Mouse (Mus musculus): ENCODE measurements at regions not wholly inside any gene's neighbourhood (a gene's known extent, or its start where the extent isn't known, plus 50 kb on each side); places are given as distances from the start of the nearest gene placed in this dataset.

DNA sequence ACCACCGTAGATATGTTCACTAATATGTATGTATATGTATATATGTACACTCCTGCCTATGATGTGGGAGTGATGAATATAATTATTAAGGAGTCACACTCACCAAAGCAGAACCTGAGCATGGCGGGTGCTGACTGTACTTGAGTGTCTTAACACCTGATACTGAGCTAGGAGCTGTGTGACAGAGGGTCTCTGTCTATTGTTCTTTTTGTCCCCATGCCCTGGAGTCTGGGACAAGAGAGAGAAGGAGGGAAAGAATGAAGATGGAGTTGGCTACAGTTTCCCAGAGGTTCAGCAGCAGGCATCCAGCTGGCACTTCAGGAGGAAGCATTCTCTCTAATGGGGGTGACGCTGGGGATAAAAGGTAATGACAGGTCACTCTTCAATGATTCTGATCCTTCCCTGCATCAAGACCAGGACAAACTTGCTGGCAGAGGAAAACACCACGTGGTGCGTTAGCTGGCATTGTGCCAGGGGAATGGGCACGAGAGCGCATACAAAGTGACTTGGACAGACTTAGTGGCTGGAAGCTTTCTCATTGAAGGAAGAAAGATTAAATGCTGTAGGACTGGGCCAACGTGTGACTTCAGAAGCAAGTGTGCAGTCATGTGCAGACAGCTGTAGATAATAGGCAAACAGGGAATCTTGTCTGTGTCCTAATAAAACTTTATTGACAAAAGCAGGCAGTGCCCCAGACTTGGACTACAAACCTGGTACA is 141.8 kb upstream of the Mycn start:
- Histone ChIP-seq H3K4me1 (ENCODE audit: control insufficient read depth, insufficient read depth, low read length) (no peaks in the 10 kb centered on the region), H3K27ac (ENCODE audit: low read length) (no peak overlapping the region), H3K9ac (replicated peaks; ENCODE audit: low read depth, low read length) (no peak overlapping the region), H3K4me2 (replicated peaks; ENCODE audit: low read depth, low read length) (no peak overlapping the region), H3K9me3 (ENCODE audit: control insufficient read depth, low read depth, low read length) (no peaks in the 10 kb centered on the region), H3K36me3 (ENCODE audit: control insufficient read depth, insufficient read depth, low read length) (no peaks in the 10 kb centered on the region), H3K27me3 (ENCODE audit: control insufficient read depth, insufficient read depth, low read length) (no peaks in the 10 kb centered on the region), H3K4me3 (ENCODE audit: low read depth, low read length) (no peak overlapping the region)
- ATAC-seq (ENCODE audit: insufficient number of reproducible peaks, insufficient read depth, low FRiP score, low read depth): no peak
- 66% methylated on average over 8 of the region's 8 CpGs for WGBS

DNA sequence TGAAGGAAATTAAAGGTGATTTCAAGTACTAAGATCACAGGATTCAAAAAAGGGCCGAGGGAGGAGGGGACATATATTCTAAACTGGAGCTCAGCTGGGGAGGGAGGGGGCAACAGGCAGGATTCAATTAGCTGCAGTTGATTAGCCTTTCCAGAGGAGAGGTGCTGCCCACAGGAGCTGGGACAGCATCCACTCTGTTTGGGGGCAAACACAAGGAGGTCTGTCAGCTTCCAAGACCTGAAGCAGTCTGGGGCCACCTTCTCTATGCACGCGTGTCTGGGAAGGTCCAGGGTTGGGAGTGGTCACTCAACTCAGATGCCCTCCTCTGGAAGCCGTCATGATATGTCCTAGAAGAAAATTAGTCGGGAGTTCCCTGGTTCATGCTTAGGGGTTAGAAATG is 139.1 kb upstream of the Mycn start:
- no peak for ATAC-seq (ENCODE audit: insufficient number of reproducible peaks, insufficient read depth, low FRiP score, low read depth)
- no peak overlapping the region for H3K4me3 ChIP-seq (ENCODE audit: low read depth, low read length)
- no peaks in the 10 kb centered on the region for H3K27me3 ChIP-seq (ENCODE audit: control insufficient read depth, insufficient read depth, low read length)
- no peak overlapping the region for H3K4me2 ChIP-seq (replicated peaks; ENCODE audit: low read depth, low read length)
- WGBS: 69% methylated on average over 5 of the region's 5 CpGs
- no peaks in the 10 kb centered on the region for H3K4me1 ChIP-seq (ENCODE audit: control insufficient read depth, insufficient read depth, low read length)
- H3K9ac ChIP-seq (replicated peaks; ENCODE audit: low read depth, low read length): no peak overlapping the region
- no peaks in the 10 kb centered on the region for H3K9me3 ChIP-seq (ENCODE audit: control insufficient read depth, low read depth, low read length)
- H3K27ac ChIP-seq (ENCODE audit: low read length): no peak overlapping the region
- H3K36me3 ChIP-seq (ENCODE audit: control insufficient read depth, insufficient read depth, low read length): no peaks in the 10 kb centered on the region

DNA sequence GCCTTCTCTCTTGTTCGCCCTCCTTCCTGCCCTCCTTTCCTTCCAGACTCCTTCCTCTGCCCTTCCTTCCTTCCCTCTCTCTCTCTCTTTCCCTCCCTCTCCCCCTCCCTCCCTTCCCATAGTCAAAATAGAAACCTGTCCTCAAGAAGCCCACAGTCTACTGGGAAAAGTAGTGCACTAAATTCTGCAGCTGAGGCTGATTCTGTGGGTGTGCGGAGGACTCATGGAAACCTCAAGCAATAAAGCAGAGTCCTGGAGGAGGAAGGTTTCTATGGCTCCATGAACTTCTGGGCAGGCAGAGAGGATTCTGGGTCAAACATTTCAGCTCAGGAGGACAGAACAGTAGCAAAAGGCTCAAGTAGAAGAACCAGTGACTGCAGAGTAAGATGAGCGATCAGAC is 138.1 kb upstream of the Mycn start:
- no peak overlapping the region for H3K4me3 ChIP-seq (ENCODE audit: low read depth, low read length)
- no peak for ATAC-seq (ENCODE audit: insufficient number of reproducible peaks, insufficient read depth, low FRiP score, low read depth)
- no peaks in the 10 kb centered on the region for H3K9me3 ChIP-seq (ENCODE audit: control insufficient read depth, low read depth, low read length)
- no peaks in the 10 kb centered on the region for H3K36me3 ChIP-seq (ENCODE audit: control insufficient read depth, insufficient read depth, low read length)
- H3K27me3 ChIP-seq (ENCODE audit: control insufficient read depth, insufficient read depth, low read length): no peaks in the 10 kb centered on the region
- no peaks in the 10 kb centered on the region for H3K4me1 ChIP-seq (ENCODE audit: control insufficient read depth, insufficient read depth, low read length)
- no peak overlapping the region for H3K27ac ChIP-seq (ENCODE audit: low read length)
- no peak overlapping the region for H3K9ac ChIP-seq (replicated peaks; ENCODE audit: low read depth, low read length)
- 98% methylated on average over 3 of the region's 3 CpGs for WGBS
- H3K4me2 ChIP-seq (replicated peaks; ENCODE audit: low read depth, low read length): no peak overlapping the region

DNA sequence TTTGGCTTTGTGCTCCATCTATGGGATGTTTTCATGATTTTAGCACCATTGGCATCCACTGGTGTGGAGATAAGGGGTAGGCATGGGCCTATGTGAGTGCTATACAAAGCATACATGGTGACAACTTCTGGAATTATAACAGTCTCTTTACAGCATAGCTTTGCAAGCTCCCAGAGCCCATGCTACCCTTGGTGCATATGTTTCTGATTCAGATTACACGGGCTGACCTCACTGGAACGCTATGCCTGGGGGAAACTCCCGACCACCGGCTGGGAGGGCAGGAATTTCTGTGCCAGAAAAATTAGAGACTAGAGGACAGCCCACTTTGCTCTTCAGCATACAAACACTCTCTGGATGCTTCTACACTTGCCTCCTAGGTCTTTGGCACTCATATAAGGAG is 136.0 kb upstream of the Mycn start:
- no peak for ATAC-seq (ENCODE audit: insufficient number of reproducible peaks, insufficient read depth, low FRiP score, low read depth)
- H3K4me2 ChIP-seq (replicated peaks; ENCODE audit: low read depth, low read length): no peak overlapping the region

DNA sequence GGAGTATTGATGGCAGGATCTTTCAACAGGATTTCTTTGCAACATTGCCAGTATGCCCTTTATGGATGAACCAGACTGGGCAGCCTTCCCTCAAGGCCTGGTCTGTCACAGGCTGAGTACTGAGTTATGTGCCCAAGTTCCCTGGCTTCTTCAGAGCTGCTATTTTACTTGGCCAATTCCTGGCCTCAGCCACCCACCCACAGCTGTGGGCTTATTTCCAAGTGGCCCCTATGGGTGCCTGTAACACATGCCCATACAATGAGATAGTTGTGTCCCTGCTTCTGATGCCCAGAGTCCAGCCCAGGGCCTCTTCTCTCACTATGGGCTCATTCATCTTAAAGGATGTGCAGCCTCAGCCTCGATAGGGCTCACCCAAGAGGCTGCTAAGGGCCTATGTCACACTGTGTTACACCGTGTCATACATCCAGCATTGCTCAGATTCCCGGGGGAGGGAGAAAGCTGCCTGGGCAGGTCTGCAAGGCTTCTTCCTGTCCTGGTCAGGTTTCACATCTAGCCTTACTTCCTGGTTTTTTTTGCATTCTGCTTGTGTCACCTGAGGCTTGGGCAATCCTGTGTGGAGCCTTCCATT is 135.1 kb upstream of the Mycn start:
- Histone ChIP-seq H3K36me3 (ENCODE audit: control insufficient read depth, insufficient read depth, low read length) (no peaks in the 10 kb centered on the region), H3K9ac (replicated peaks; ENCODE audit: low read depth, low read length) (no peak overlapping the region), H3K9me3 (ENCODE audit: control insufficient read depth, low read depth, low read length) (no peaks in the 10 kb centered on the region), H3K4me2 (replicated peaks; ENCODE audit: low read depth, low read length) (no peak overlapping the region), H3K4me3 (ENCODE audit: low read depth, low read length) (no peak overlapping the region), H3K27me3 (ENCODE audit: control insufficient read depth, insufficient read depth, low read length) (no peaks in the 10 kb centered on the region), H3K27ac (ENCODE audit: low read length) (no peak overlapping the region), H3K4me1 (ENCODE audit: control insufficient read depth, insufficient read depth, low read length) (no peaks in the 10 kb centered on the region)
- 58% methylated on average over 3 of the region's 3 CpGs for WGBS
- no peak for ATAC-seq (ENCODE audit: insufficient number of reproducible peaks, insufficient read depth, low FRiP score, low read depth)

More for the DNA sequence above, 136.0 kb upstream of the Mycn start:
- H3K36me3 ChIP-seq (ENCODE audit: control insufficient read depth, insufficient read depth, low read length): no peaks in the 10 kb centered on the region
- H3K9ac ChIP-seq (replicated peaks; ENCODE audit: low read depth, low read length): no peak overlapping the region
- no peaks in the 10 kb centered on the region for H3K4me1 ChIP-seq (ENCODE audit: control insufficient read depth, insufficient read depth, low read length)
- H3K4me3 ChIP-seq (ENCODE audit: low read depth, low read length): no peak overlapping the region
- no peaks in the 10 kb centered on the region for H3K27me3 ChIP-seq (ENCODE audit: control insufficient read depth, insufficient read depth, low read length)
- H3K27ac ChIP-seq (ENCODE audit: low read length): no peak overlapping the region
- H3K9me3 ChIP-seq (ENCODE audit: control insufficient read depth, low read depth, low read length): no peaks in the 10 kb centered on the region
- 49% methylated on average over 4 of the region's 4 CpGs for WGBS

DNA sequence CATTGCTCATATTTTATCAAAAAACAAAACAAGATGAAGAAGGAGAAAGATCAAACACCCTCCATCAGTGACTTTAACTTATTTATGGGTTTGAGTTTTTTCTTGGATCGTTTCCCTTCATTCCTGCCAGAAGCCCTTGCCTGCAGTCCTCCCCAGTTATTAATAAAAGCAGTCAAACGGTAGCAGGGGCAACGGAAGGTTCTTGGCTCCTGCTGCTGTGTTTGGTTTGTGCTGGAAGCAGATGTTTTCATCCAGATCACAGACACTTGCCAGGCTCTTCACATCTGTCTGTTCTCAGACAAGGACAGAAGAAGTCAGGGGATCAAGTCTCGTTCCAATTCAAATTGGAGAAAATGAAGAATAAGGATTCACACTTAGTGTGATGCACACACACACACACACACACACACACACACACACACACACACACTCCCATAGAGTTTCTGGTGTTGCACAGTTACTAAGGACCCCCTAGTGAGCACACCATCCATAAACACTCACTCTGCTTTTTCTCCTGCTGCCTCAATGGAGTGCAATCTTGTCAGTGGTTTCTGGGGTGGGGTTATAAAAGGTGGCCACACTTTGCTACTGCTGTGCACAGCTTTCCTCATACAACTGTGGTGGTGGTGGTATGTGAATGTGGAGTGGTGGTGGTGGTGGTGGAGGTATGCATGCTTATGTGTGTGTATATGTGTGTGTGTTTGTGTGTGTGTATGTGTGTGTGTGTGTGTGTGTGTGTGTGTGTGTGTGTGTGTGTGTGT is 131.6 kb upstream of the Mycn start:
- 16% methylated on average over 4 of the region's 4 CpGs for WGBS
- Histone ChIP-seq H3K9ac (replicated peaks; ENCODE audit: low read depth, low read length) (no peak overlapping the region), H3K4me3 (ENCODE audit: low read depth, low read length) (no peak overlapping the region), H3K36me3 (ENCODE audit: control insufficient read depth, insufficient read depth, low read length) (no peaks in the 10 kb centered on the region), H3K9me3 (ENCODE audit: control insufficient read depth, low read depth, low read length) (no peaks in the 10 kb centered on the region; the same call in 1 of the 2 replicates), H3K4me1 (ENCODE audit: control insufficient read depth, insufficient read depth, low read length) (no peaks in the 10 kb centered on the region), H3K4me2 (replicated peaks; ENCODE audit: low read depth, low read length) (no peak overlapping the region), H3K27me3 (ENCODE audit: control insufficient read depth, insufficient read depth, low read length) (no peaks in the 10 kb centered on the region), H3K27ac (ENCODE audit: low read length) (no peak overlapping the region)
- no peak for ATAC-seq (ENCODE audit: insufficient number of reproducible peaks, insufficient read depth, low FRiP score, low read depth)

DNA sequence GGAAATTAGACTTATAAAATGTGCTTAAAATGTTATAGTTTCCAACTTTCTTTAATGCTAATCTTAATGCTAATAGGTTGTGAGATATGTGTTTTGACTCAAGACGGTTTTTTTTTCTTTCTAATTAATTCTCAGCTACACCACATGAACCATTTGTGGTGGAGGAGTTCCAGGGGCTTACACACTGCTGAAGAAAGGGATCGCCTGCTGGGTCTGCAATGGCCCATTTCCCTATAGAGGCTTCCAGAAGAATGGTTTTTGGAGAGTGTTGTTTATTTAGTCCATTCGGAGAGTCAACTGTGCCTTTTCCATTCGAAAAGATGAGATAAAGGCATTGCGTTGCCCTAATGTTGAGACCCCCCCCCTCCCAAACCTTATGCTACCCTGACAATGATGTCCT is 125.6 kb upstream of the Mycn start:
- no peaks in the 10 kb centered on the region for H3K4me1 ChIP-seq (ENCODE audit: control insufficient read depth, insufficient read depth, low read length)
- no peaks in the 10 kb centered on the region for H3K36me3 ChIP-seq (ENCODE audit: control insufficient read depth, insufficient read depth, low read length)
- no peak overlapping the region for H3K27ac ChIP-seq (ENCODE audit: low read length)
- WGBS: 77% methylated on average over 5 of the region's 5 CpGs
- no peaks in the 10 kb centered on the region; the same call in 1 of the 2 replicates for H3K9me3 ChIP-seq (ENCODE audit: control insufficient read depth, low read depth, low read length)
- H3K9ac ChIP-seq (replicated peaks; ENCODE audit: low read depth, low read length): no peak overlapping the region
- H3K4me3 ChIP-seq (ENCODE audit: low read depth, low read length): no peak overlapping the region
- H3K27me3 ChIP-seq (ENCODE audit: control insufficient read depth, insufficient read depth, low read length): no peaks in the 10 kb centered on the region
- no peak for ATAC-seq (ENCODE audit: insufficient number of reproducible peaks, insufficient read depth, low FRiP score, low read depth)
- H3K4me2 ChIP-seq (replicated peaks; ENCODE audit: low read depth, low read length): no peak overlapping the region

DNA sequence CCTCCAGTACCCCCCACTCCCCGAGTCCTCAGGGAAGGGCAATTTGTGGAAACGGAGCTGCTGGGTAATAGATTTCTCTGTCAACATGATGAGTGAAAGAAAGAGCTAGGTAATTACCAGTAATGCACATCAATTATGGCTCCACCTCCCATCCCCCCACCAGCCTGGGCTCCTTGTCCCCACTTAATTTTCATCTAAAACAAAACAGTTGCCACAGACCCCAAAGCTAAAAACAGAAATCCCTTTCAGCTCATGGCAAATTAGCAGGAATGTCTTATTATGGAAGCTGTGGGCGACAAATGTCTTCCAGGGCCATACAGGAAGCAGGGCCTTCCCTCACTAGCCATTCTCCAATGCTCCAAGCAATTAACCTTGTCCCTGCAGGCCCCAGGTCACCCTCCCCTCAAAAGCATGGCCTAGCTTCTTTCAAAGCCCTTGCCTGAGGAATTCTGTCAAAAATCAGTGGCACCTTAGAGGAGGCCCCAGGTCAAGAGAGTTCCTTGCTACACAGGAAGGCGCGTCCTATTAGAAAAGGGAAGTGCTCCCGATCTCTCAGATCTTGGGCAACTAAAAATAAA is 125.0 kb upstream of the Mycn start:
- H3K4me2 ChIP-seq (replicated peaks; ENCODE audit: low read depth, low read length): no peak overlapping the region
- ATAC-seq (ENCODE audit: insufficient number of reproducible peaks, insufficient read depth, low FRiP score, low read depth): no peak
- WGBS: 50% methylated on average over 6 of the region's 6 CpGs

More for the DNA sequence above, 125.0 kb upstream of the Mycn start:
- H3K4me3 ChIP-seq (ENCODE audit: low read depth, low read length): no peak overlapping the region
- H3K27me3 ChIP-seq (ENCODE audit: control insufficient read depth, insufficient read depth, low read length): no peaks in the 10 kb centered on the region
- H3K9ac ChIP-seq (replicated peaks; ENCODE audit: low read depth, low read length): no peak overlapping the region
- H3K4me1 ChIP-seq (ENCODE audit: control insufficient read depth, insufficient read depth, low read length): no peaks in the 10 kb centered on the region
- H3K36me3 ChIP-seq (ENCODE audit: control insufficient read depth, insufficient read depth, low read length): no peaks in the 10 kb centered on the region
- H3K9me3 ChIP-seq (ENCODE audit: control insufficient read depth, low read depth, low read length): no peaks in the 10 kb centered on the region; the same call in 1 of the 2 replicates
- no peak overlapping the region for H3K27ac ChIP-seq (ENCODE audit: low read length)

Measured in stomach, embryonic 14.5 days (tissue).